Mouse (Mus musculus): ENCODE measurements around the gene Bcor. TPM values are rescaled to one million over a fixed set of nuclear protein-coding genes. Genes with fewer than 3 reads are reported as not detected.

Gene Bcor
- polyA plus RNA-seq, 1 experiment from 2014 or later: 17.5 TPM

GRCm38 (mm10) chrX:12128165-12129083 is 31.7 kb downstream of the Bcor start:
- Histone ChIP-seq H3K4me1 (peaks cover 60% of the 10 kb centered on the region), H3K36me3 (no peaks in the 10 kb centered on the region), H3K27me3 (ENCODE audit: insufficient read depth, poor library complexity, severe bottlenecking) (peaks cover 97% of the 10 kb centered on the region), H3K27ac (peak overlapping the region; percentile 94), H3K4me3 (peak overlapping the region; percentile 71), H3K9me3 (no peaks in the 10 kb centered on the region)
- 2% methylated on average over 48 of the region's 72 CpGs for whole genome bisulfite sequencing
- peak; percentile 78 for DNase-seq (ENCODE audit: low spot score)

GRCm38 (mm10) chrX:12127799-12128164 is 32.4 kb downstream of the Bcor start:
- Histone ChIP-seq H3K27me3 (ENCODE audit: insufficient read depth, poor library complexity, severe bottlenecking) (peaks cover 97% of the 10 kb centered on the region), H3K4me1 (peaks cover 61% of the 10 kb centered on the region), H3K27ac (peak overlapping the region; percentile 94), H3K4me3 (peak overlapping the region; percentile 71), H3K9me3 (no peaks in the 10 kb centered on the region), H3K36me3 (no peaks in the 10 kb centered on the region)
- WGBS: under 1% methylated on average over 37 of the region's 37 CpGs
- no peak for DNase-seq (ENCODE audit: low spot score)

GRCm38 (mm10) chrX:12127106-12127670 is 33.0 kb downstream of the Bcor start:
- Histone ChIP-seq H3K9me3 (no peaks in the 10 kb centered on the region), H3K27me3 (ENCODE audit: insufficient read depth, poor library complexity, severe bottlenecking) (peaks cover 97% of the 10 kb centered on the region), H3K4me3 (peak overlapping the region; percentile 71), H3K4me1 (peaks cover 60% of the 10 kb centered on the region), H3K36me3 (no peaks in the 10 kb centered on the region), H3K27ac (peak overlapping the region; percentile 94)
- DNase-seq (ENCODE audit: low spot score): no peak
- under 1% methylated on average over 24 of the region's 24 CpGs for WGBS

- Histone ChIP-seq H3K9me3 (no peaks in the 10 kb centered on the region), H3K36me3 (no peaks in the 10 kb centered on the region), H3K4me3 (peak overlapping the region; percentile 71), H3K27ac (peak overlapping the region; percentile 94), H3K4me1 (peaks cover 58% of the 10 kb centered on the region), H3K27me3 (ENCODE audit: insufficient read depth, poor library complexity, severe bottlenecking) (peaks cover 99% of the 10 kb centered on the region)
- WGBS: 4% methylated on average over 22 of the region's 22 CpGs
- no peak for DNase-seq (ENCODE audit: low spot score)
Observed at GRCm38 (mm10) chrX:12126408-12127105, 33.6 kb downstream of the Bcor start.

GRCm38 (mm10) chrX:12124571-12124970 is 35.6 kb downstream of the Bcor start:
- H3K27ac ChIP-seq: 0 out of 2 replicates have a peak overlapping the region, but pooled peaks have one; percentile 6
- no peak for DNase-seq (ENCODE audit: low spot score)
- H3K4me1 ChIP-seq: peaks cover 43% of the 10 kb centered on the region
- no peaks in the 10 kb centered on the region for H3K36me3 ChIP-seq
- no peak overlapping the region for H3K4me3 ChIP-seq
- H3K9me3 ChIP-seq: no peaks in the 10 kb centered on the region
- H3K27me3 ChIP-seq (ENCODE audit: insufficient read depth, poor library complexity, severe bottlenecking): peaks cover 82% of the 10 kb centered on the region
- 15% methylated on average over 3 of the region's 3 CpGs for WGBS

GRCm38 (mm10) chrX:12123687-12124087 is 36.5 kb downstream of the Bcor start:
- H3K4me3 ChIP-seq: no peak overlapping the region
- no peak for DNase-seq (ENCODE audit: low spot score)
- 6% methylated on average over 6 of the region's 6 CpGs for WGBS
- peak overlapping the region; percentile 84 for H3K27ac ChIP-seq
- no peaks in the 10 kb centered on the region for H3K9me3 ChIP-seq
- no peaks in the 10 kb centered on the region for H3K36me3 ChIP-seq
- peaks cover 73% of the 10 kb centered on the region for H3K27me3 ChIP-seq (ENCODE audit: insufficient read depth, poor library complexity, severe bottlenecking)
- H3K4me1 ChIP-seq: peaks cover 34% of the 10 kb centered on the region

GRCm38 (mm10) chrX:12122594-12123331 is 37.4 kb downstream of the Bcor start:
- peak overlapping the region; percentile 42 for H3K4me3 ChIP-seq
- H3K4me1 ChIP-seq: peaks cover 34% of the 10 kb centered on the region
- H3K27me3 ChIP-seq (ENCODE audit: insufficient read depth, poor library complexity, severe bottlenecking): peaks cover 64% of the 10 kb centered on the region
- peak overlapping the region; percentile 84 for H3K27ac ChIP-seq
- no peaks in the 10 kb centered on the region for H3K9me3 ChIP-seq
- WGBS: 9% methylated on average over 21 of the region's 21 CpGs
- H3K36me3 ChIP-seq: no peaks in the 10 kb centered on the region
- no peak for DNase-seq (ENCODE audit: low spot score)

GRCm38 (mm10) chrX:12119476-12119875 is 40.7 kb downstream of the Bcor start:
- 11% methylated on average over 1 of the region's 1 CpGs for WGBS

GRCm38 (mm10) chrX:12116128-12116527 is 44.0 kb downstream of the Bcor start:
- Histone ChIP-seq H3K9me3 (no peaks in the 10 kb centered on the region), H3K4me1 (0 out of 2 replicates have a peak, but pooled peaks cover 8% of the 10 kb centered on the region), H3K27me3 (ENCODE audit: insufficient read depth, poor library complexity, severe bottlenecking) (no peaks in the 10 kb centered on the region), H3K27ac (no peak overlapping the region), H3K4me3 (no peak overlapping the region), H3K36me3 (no peaks in the 10 kb centered on the region)
- WGBS: 30% methylated on average over 7 of the region's 7 CpGs
- DNase-seq (ENCODE audit: low spot score): no peak

More at GRCm38 (mm10) chrX:12119476-12119875, 40.7 kb downstream of the Bcor start:
- H3K36me3 ChIP-seq: no peaks in the 10 kb centered on the region
- no peak for DNase-seq (ENCODE audit: low spot score)
- no peak overlapping the region for H3K27ac ChIP-seq
- peaks cover 31% of the 10 kb centered on the region; the same call in 1 of the 2 replicates for H3K27me3 ChIP-seq (ENCODE audit: insufficient read depth, poor library complexity, severe bottlenecking)
- H3K4me3 ChIP-seq: no peak overlapping the region
- no peaks in the 10 kb centered on the region for H3K9me3 ChIP-seq
- peaks cover 28% of the 10 kb centered on the region for H3K4me1 ChIP-seq

GRCm38 (mm10) chrX:12112166-12112565 is 48.0 kb downstream of the Bcor start:
- no peak for DNase-seq (ENCODE audit: low spot score)
- Histone ChIP-seq H3K27ac (no peak overlapping the region), H3K4me1 (peaks cover 15% of the 10 kb centered on the region; the same call in 1 of the 2 replicates), H3K36me3 (no peaks in the 10 kb centered on the region), H3K27me3 (ENCODE audit: insufficient read depth, poor library complexity, severe bottlenecking) (no peaks in the 10 kb centered on the region), H3K9me3 (no peaks in the 10 kb centered on the region), H3K4me3 (no peak overlapping the region)
- WGBS: 74% methylated on average over 4 of the region's 4 CpGs

- H3K27ac ChIP-seq: no peak overlapping the region; the same call in 1 of the 2 replicates
- WGBS: 66% methylated on average over 6 of the region's 6 CpGs
Observed at GRCm38 (mm10) chrX:12110518-12110917, 49.6 kb downstream of the Bcor start.

GRCm38 (mm10) chrX:12105358-12105757 is 54.8 kb downstream of the Bcor start:
- peaks cover 9% of the 10 kb centered on the region for H3K4me1 ChIP-seq
- no peaks in the 10 kb centered on the region for H3K36me3 ChIP-seq
- H3K27ac ChIP-seq: peak overlapping the region; percentile 76; the same call in 1 of the 2 replicates
- H3K9me3 ChIP-seq: no peaks in the 10 kb centered on the region
- WGBS: 41% methylated on average over 7 of the region's 7 CpGs
- H3K27me3 ChIP-seq (ENCODE audit: insufficient read depth, poor library complexity, severe bottlenecking): peaks cover 27% of the 10 kb centered on the region; the same call in 1 of the 2 replicates
- DNase-seq (ENCODE audit: low spot score): peak; percentile 77
- no peak overlapping the region for H3K4me3 ChIP-seq

More at GRCm38 (mm10) chrX:12110518-12110917, 49.6 kb downstream of the Bcor start:
- Histone ChIP-seq H3K9me3 (no peaks in the 10 kb centered on the region), H3K36me3 (no peaks in the 10 kb centered on the region), H3K4me1 (peaks cover 14% of the 10 kb centered on the region), H3K4me3 (no peak overlapping the region), H3K27me3 (ENCODE audit: insufficient read depth, poor library complexity, severe bottlenecking) (peaks cover 4% of the 10 kb centered on the region; the same call in 1 of the 2 replicates)
- DNase-seq (ENCODE audit: low spot score): no peak

Measured in heart, embryonic 10.5 days (tissue).